Mouse (Mus musculus) ES-E14 (cell line): ENCODE data around the gene Pck1. TPM values are rescaled to one million over a fixed set of nuclear protein-coding genes. Genes with fewer than 3 reads are reported as not detected.
A peak's percentile ranks its signal among the peaks of the same experiment; 100 is the strongest.

ENCODE experiments used
- DNase-seq: peaks from one replicate; pipeline ENCODE4 v3.0.0-alpha.2; 2013; ENCODE audit warnings: low read depth, low spot score
- H3K27ac ChIP-seq: 2 replicates; pipeline ENCODE4 v1.5.1; 2012; ENCODE audit warnings: low read depth, mild to moderate bottlenecking, low read length, moderate library complexity, mixed read lengths; ENCODE audit not compliant: poor library complexity, insufficient read depth, severe bottlenecking
- H3K36me3 ChIP-seq: 2 replicates; pipeline ENCODE4 v1.6.1; 2012; ENCODE audit warnings: mild to moderate bottlenecking, low read length, moderate library complexity, mixed read lengths; ENCODE audit not compliant: control insufficient read depth, poor library complexity, insufficient read depth, severe bottlenecking
- H3K4me1 ChIP-seq, 2 experiments: fragments of 150-350 bp in 1 of 2; sonication (generic) in 1 of 2; 2 replicates each; pipeline ENCODE4 v1.6.1; 2012; ENCODE audit warnings: low read length in 2 of 2, mild to moderate bottlenecking in 1 of 2, mixed read lengths in 1 of 2; ENCODE audit not compliant: control insufficient read depth in 2 of 2, insufficient read depth in 2 of 2, poor library complexity in 1 of 2
- H3K4me3 ChIP-seq, 2 experiments: fragments of 150-350 bp in 1 of 2; sonication (generic) in 1 of 2; 2 replicates each; pipeline ENCODE4 v1.5.1; 2012; ENCODE audit warnings: low read length in 2 of 2, low read depth in 1 of 2, mild to moderate bottlenecking in 1 of 2, mixed read lengths in 1 of 2; ENCODE audit not compliant: insufficient read depth in 1 of 2, poor library complexity in 1 of 2, severe bottlenecking in 1 of 2
- H3K9ac ChIP-seq: 2 replicates; pipeline ENCODE4 v1.6.1; 2012; ENCODE audit warnings: low read depth, mild to moderate bottlenecking, low read length, mixed read lengths; ENCODE audit not compliant: poor library complexity, insufficient read depth, severe bottlenecking
- H3K9me3 ChIP-seq: fragments of 150-350 bp; sonication (generic); 2 replicates; pipeline ENCODE4 v1.6.1; 2012; ENCODE audit warnings: low read depth, mild to moderate bottlenecking, low read length; ENCODE audit not compliant: control insufficient read depth, insufficient read depth
- CHD2 ChIP-seq: IDR thresholded peaks from 2 replicates; pipeline ENCODE4 v1.6.1; 2014; ENCODE audit warnings: mild to moderate bottlenecking, low read depth, low read length, inconsistent platforms
- HCFC1 ChIP-seq: IDR thresholded peaks from 2 replicates; pipeline ENCODE4 v1.6.1; 2012; ENCODE audit warnings: low read length, inconsistent platforms, borderline replicate concordance; ENCODE audit not compliant: insufficient read depth
- MAFK ChIP-seq: IDR thresholded peaks from 2 replicates; pipeline ENCODE4 v1.6.1; 2014; ENCODE audit warnings: mild to moderate bottlenecking, low read depth, low read length, inconsistent platforms; ENCODE audit not compliant: insufficient read depth
- ZC3H11A ChIP-seq: IDR thresholded peaks from 2 replicates; pipeline ENCODE4 v1.6.1; 2012; ENCODE audit warnings: low read depth, mild to moderate bottlenecking, inconsistent platforms, low read length, borderline replicate concordance
- ZNF384 ChIP-seq: IDR thresholded peaks from 2 replicates; pipeline ENCODE4 v1.6.1; 2012; ENCODE audit warnings: low read depth, low read length, inconsistent platforms
- in situ Hi-C, 2 experiments: fragments of 600-800 bp; cut with MboI; formaldehyde crosslinking; loops; one replicate each; pipeline ENCODE4 v1.15.1; 2025; ENCODE audit warnings: low sequenced_read_pairs in 2 of 2, inconsistent platforms in 1 of 2; ENCODE audit not compliant: unreplicated experiment in 2 of 2
- total RNA-seq: library from RNA; depleted of rRNA; stranded (reverse); fragments of 300-350 nt; gene quantifications from 2 replicates; pipeline ENCODE4 v1.2.3, GENCODE M21; 2012; rRNA removed

Gene Pck1
- 0.22 TPM in 1 of 2 replicates, not detected in the other for total RNA-seq

- H3K27ac ChIP-seq = no peak within 1 kb of the TSS; the same call in 1 of the 2 replicates
- in situ Hi-C loops = no loop called here
- H3K9ac ChIP-seq = no peak within 1 kb of the TSS
- H3K9me3 ChIP-seq = no peaks in the 10 kb centered on the region
- H3K36me3 ChIP-seq = no peaks in the 10 kb centered on the region
- no peak for TF ChIP-seq CHD2
- no peak for TF ChIP-seq ZC3H11A
- no peak for DNase-seq
- no peaks in the 10 kb centered on the region for H3K4me1 ChIP-seq
- no peak within 1 kb of the TSS for H3K4me3 ChIP-seq
Observed at GRCm38 (mm10) chr2:173152436-173153151, at the start of gene Pck1. Pck1 (plus strand) TSS chr2:173153048.

GRCm38 (mm10) chr2:173106409-173106808, 46.4 kb upstream of the Pck1 start:
- Histone ChIP-seq H3K9me3 (no peaks in the 10 kb centered on the region), H3K27ac (no peak overlapping the region), H3K4me3 (no peak overlapping the region), H3K36me3 (no peaks in the 10 kb centered on the region), H3K4me1 (no peaks in the 10 kb centered on the region), H3K9ac (no peak overlapping the region)
- no peak for TF ChIP-seq CHD2
- no peak for TF ChIP-seq ZC3H11A
- no peak for TF ChIP-seq MAFK
- no peak for TF ChIP-seq HCFC1
- TF ChIP-seq ZNF384 = no peak
- no peak for DNase-seq
- in situ Hi-C loops = loop anchor here in 1 of 2 experiments (5.0 kb wide), 2 partner anchors 76 to 451 kb away; no protein-coding TSS in a partner anchor

GRCm38 (mm10) chr2:173106889-173107785, 45.7 kb upstream of the Pck1 start:
- Histone ChIP-seq H3K9ac (no peak overlapping the region), H3K4me1 (no peaks in the 10 kb centered on the region), H3K27ac (no peak overlapping the region), H3K9me3 (no peaks in the 10 kb centered on the region), H3K4me3 (no peak overlapping the region), H3K36me3 (no peaks in the 10 kb centered on the region)
- TF ChIP-seq MAFK = no peak
- no peak for TF ChIP-seq ZNF384
- no peak for TF ChIP-seq CHD2
- TF ChIP-seq ZC3H11A = peak; percentile 64; the same call in 1 of the 2 replicates
- peak; percentile 66 for DNase-seq
- in situ Hi-C loops = loop anchor here in 1 of 2 experiments (5.0 kb wide), 2 partner anchors 75 to 450 kb away; no protein-coding TSS in a partner anchor

DNA sequence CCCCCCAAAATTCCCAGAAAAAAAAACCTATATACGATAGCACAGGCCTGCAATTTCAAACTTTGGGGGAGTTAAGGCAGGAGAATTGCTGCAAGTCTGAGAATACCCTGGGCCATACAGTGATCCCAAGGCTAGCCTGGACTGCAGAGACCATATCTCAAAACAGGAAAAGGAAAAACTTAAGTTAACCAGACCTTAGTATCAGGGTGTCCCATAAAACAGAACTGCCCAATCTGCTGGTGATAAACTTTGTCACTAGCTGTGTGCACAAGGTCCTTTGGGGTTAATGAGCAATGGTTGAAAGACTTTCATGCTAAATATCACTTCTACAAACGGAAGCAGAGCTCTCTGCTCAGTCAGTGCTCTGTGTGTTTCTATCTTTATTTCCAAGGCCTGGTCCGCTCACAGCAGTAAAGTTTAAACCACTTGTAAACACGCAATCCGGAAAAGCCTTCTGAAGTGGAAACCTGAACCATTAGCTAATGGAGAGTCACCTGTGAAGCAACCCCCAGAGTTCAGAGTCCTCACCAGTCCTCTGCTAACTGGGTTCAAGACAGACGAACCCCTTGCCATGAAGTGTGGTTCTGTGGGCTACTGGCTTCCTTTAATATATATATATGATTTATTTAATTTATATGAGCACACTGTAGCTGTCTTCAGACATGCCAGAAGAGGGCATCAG, 44.2 kb upstream of the Pck1 start:
- H3K9me3 ChIP-seq = no peaks in the 10 kb centered on the region
- in situ Hi-C loops = loop anchor here in 1 of 2 experiments (5.0 kb wide), 2 partner anchors 74 to 449 kb away; no protein-coding TSS in a partner anchor
- TF ChIP-seq ZNF384 (no peak), CHD2 (no peak), ZC3H11A (no peak), MAFK (no peak), HCFC1 (no peak)
- H3K4me3 ChIP-seq = no peak overlapping the region
- no peak overlapping the region for H3K27ac ChIP-seq
- H3K4me1 ChIP-seq = no peaks in the 10 kb centered on the region
- no peak overlapping the region for H3K9ac ChIP-seq
- no peaks in the 10 kb centered on the region for H3K36me3 ChIP-seq
- no peak for DNase-seq
